Mouse (Mus musculus) fat pad, adult 2 months (tissue): ENCODE measurements around the gene Tsku.

Experiments
- DNase-seq: peaks from one replicate; pipeline ENCODE4 v3.0.0-alpha.2; 2011; ENCODE audit warnings: low read depth, low spot score; ENCODE audit errors: extremely low read depth

Gene Tsku

GRCm38 (mm10) chr7:98361063-98361652 lies at the start of gene Tsku:
Gene Tsku, minus strand, starts transcription at chr7:98361328.
- peak; percentile 62 for DNase-seq

- no peak for DNase-seq
Measured at GRCm38 (mm10) chr7:98407615-98408014, 46.5 kb upstream of the Tsku start.

- DNase-seq, result no peak
Measured at GRCm38 (mm10) chr7:98403996-98404395, 42.9 kb upstream of the Tsku start.

- no peak for DNase-seq
Measured at GRCm38 (mm10) chr7:98402582-98403574, 41.8 kb upstream of the Tsku start.

- DNase-seq, result peak; percentile 89
Measured at GRCm38 (mm10) chr7:98392466-98393201, 31.5 kb upstream of the Tsku start.

- no peak for DNase-seq
Measured at GRCm38 (mm10) chr7:98391351-98391936, 30.3 kb upstream of the Tsku start.

GRCm38 (mm10) chr7:98390486-98390885 lies 29.4 kb upstream of the Tsku start:
- DNase-seq, result no peak

- DNase-seq, result no peak
Measured at GRCm38 (mm10) chr7:98389656-98390055, 28.5 kb upstream of the Tsku start.

- no peak for DNase-seq
Measured at GRCm38 (mm10) chr7:98388881-98389501, 27.9 kb upstream of the Tsku start.

GRCm38 (mm10) chr7:98387201-98387600 lies 26.1 kb upstream of the Tsku start:
- DNase-seq, result no peak

- DNase-seq, result peak; percentile 81
Measured at GRCm38 (mm10) chr7:98385168-98385567, 24.0 kb upstream of the Tsku start.

GRCm38 (mm10) chr7:98383337-98383736 lies 22.2 kb upstream of the Tsku start:
- peak; percentile 79 for DNase-seq

- DNase-seq, result no peak
Measured at GRCm38 (mm10) chr7:98382784-98383183, 21.7 kb upstream of the Tsku start.

- DNase-seq, result no peak
Measured at GRCm38 (mm10) chr7:98380224-98380925, 19.2 kb upstream of the Tsku start.

GRCm38 (mm10) chr7:98379232-98379631 lies 18.1 kb upstream of the Tsku start:
- no peak for DNase-seq

GRCm38 (mm10) chr7:98377257-98377656 lies 16.1 kb upstream of the Tsku start:
- no peak for DNase-seq

- DNase-seq, result no peak
Measured at GRCm38 (mm10) chr7:98371161-98371560, 10.0 kb upstream of the Tsku start.

- DNase-seq, result no peak
Measured at GRCm38 (mm10) chr7:98369762-98370369, 8.7 kb upstream of the Tsku start.

- DNase-seq, result no peak
Measured at GRCm38 (mm10) chr7:98361662-98362061, 534 bp upstream of the Tsku start.

GRCm38 (mm10) chr7:98360621-98360990 lies 522 bp downstream of the Tsku start:
- no peak for DNase-seq
